Mouse (Mus musculus) frontal cortex, adult (tissue): Measurements from ENCODE around the gene Dip2b.
A peak's percentile ranks its signal among the peaks of the same experiment; 100 is the strongest.

Experiments used
- ATAC-seq: cut with Nextera tagmentation; 2 replicates; pipeline ENCODE4 v1.9.2; 2017; ENCODE audit warnings: mild to moderate bottlenecking, moderate library complexity, mixed read lengths; ENCODE audit not compliant: low TSS enrichment

The Dip2b gene

DNA sequence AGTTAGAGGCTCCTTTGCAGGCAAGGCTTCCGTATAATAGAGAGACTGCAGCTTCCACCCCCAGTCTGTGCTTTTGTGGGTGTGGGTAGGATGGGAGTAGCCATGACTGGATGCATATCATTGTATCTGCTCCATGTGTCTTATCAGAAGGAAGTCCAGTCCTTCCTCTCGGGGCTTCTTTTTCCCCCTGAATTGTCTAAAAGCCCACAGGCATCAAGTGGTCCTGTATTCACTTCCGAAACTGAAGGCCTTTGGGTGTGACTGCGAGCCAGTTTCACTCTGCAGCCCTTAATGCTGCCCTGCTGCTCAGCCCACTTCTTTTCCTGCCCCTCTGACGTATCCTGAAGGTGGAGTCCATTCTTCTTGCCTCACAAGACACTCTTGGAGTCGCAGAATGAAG is 86.8 kb downstream of the Dip2b start:
- ATAC-seq = no peak

DNA sequence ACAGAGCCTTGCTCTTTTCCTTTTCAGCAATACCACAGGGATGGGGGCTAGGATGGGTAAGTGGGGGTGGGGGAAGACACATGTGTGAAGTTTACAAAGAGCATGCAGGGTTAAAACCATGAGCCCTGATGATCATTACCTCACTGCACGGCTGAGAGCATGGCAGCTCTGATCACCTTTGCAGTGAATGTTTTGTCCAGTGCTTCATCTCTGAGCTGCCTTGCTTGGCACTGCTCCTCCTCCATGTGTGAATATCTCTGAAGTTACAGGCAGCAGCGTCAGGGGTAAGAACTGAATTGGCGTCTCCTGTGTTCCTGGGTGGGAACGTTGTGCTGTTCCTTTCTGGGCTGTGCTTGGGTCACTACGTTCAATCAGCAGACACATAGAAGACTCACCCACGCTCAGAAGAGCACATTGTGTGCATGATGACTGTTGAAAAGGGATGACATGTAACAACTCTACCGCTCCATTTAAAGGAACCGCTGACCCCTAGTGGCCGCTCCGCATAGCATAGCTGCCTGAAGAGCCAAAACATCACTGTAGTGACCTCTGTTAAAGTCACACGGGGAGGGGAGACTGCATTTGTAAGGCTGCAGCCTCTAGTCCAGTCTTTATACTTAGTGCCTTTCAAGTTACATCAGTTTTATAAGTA is 88.1 kb downstream of the Dip2b start:
- ATAC-seq = peak; percentile 88

DNA sequence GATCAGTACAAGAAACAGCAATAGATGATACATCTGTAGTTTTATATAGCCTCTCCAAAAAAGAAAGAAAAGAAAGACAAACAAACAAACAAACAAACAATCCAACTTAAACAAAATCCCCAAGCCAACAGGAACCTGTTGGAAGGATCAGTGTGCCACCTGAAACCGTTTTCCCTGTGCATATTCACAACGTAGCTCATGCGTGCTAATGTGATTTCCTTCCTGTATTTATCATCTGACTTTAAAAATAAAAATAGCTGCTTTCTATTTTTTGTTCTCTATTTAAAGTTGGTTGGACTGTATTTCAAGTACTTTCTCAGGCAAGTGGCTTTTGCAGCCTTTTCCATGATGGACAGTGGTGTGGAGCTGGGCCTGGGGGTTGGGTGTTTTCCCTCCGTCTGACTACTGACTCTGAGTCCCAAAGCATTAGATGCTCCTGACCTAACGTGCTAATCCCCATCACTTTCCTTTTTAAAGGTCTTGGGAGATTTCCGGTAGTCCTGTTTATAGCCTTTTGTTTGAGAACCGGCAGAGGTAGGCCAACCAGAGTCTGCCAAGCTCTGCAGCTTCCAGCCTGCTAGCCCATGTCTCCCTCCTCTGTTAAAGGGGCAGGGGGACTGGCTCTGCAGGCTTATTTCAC is 90.8 kb downstream of the Dip2b start:
- no peak for ATAC-seq

DNA sequence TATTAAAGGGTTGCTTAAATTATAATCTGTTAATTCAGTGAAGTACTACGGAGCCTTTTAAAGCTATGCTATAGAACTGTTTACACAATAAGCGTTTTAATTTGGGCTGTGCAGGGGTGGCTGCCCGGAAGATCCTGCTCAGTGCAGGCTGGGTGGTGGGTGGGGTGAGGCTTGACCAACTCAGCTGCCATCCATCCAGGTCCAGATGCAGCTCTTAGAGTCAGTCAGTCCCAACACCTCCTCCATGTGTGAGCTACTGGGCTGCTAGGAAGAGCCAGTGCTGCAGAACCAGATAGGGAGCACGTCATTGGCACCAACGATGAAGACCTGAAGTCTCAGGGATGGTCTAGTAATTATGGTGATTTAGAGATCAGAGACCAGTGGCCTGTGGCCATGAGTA is 101.2 kb downstream of the Dip2b start:
- ATAC-seq = peak; percentile 73; the same call in 1 of the 2 replicates

DNA sequence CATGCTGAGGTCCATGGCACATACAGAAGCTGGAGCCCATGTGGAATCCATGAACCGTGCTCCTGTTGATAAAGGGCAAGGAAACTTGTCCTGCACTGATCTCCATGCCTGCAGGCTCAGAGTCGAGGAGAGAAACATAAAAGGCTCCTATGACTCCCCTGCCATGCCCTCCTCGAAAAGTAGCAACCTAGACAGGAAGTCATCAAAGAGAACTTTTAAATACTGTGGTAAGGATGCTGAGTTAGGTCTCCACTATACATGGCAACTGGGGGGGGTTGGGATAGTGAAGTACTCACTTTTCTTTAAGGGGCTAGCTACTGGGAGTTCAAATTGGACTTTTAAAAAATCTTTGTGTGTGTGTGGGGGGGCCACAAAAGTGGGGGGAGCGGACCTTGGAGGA is 102.0 kb downstream of the Dip2b start:
- ATAC-seq = no peak

DNA sequence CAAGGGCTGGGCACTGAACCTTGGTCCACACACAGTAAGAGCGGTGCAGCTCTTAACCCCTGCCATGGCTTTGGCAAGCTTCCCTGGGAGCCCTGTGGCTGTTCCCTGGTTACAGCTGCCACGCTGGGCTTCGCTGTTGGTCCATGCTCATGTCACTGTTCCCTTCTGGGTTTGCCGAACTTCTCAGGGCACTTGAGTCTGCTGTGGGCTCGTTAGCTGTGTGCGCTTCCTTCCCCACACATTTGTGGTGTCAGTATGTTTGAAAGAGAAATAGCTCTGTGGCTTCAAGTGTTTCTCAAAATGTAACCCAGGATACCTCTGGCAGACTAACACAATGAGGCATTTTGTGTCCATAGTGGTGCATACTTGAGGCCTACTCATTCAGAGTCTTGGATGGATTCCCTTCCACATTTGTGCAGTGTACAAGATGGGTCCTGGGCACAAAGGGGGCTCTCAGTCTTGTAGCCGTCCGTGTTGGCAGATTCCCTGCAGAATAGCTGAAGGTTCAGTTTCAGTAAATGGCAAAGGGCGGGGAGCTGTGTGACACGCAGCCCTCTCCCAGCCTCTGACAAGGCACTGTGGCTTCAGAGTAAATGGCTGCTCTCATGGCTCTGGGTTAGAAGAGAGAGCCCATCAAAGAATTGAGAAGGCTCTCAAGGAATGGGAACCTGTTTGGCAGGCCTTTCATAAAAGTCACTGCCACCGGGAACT is 104.8 kb downstream of the Dip2b start:
- no peak for ATAC-seq

DNA sequence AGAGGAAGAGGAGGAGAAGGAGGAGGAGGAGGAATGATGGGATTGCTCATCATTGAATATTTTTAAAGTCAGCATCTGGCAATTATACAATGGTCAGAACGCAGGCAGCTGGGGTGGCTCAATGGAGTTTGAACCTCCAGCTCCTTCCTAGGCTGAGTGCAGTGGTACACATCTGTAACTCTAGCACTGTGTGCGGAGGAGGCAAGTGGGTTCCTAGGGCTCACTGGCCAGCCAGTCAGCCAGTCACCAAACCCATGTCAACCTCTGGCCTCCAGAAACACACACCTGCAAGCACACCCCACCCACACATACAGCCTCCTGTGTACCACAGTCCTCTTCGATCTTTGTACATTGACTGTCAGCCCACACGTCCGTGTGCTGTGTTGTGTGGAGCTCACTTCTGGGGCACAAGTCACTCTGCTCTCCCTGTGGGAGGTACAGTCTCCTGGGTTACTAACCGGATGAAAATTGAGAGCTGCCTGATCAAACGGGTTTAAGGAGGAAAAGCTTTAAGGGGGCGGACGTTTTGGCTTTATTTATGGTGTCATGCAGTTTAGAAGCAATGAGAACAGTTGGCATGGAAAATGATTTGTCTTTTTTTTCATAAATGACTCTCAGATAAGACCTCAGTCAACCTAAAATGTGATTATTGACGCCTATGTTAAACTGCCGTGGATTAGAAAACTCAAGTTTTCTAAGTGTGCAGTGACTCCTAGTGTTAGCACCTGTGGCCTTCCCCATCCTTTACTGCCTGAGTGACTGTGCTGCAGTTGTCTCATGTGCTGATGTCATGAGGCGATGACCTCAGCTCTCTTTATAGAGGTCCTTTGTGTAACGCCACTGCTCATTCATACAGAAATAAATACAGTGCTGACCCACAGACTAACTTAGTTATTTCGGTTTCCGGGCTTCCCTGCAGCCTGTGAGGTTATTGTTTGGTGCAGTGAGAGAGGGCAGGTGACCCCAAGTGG is 106.7 kb downstream of the Dip2b start:
- peak; percentile 44; the same call in 1 of the 2 replicates for ATAC-seq

DNA sequence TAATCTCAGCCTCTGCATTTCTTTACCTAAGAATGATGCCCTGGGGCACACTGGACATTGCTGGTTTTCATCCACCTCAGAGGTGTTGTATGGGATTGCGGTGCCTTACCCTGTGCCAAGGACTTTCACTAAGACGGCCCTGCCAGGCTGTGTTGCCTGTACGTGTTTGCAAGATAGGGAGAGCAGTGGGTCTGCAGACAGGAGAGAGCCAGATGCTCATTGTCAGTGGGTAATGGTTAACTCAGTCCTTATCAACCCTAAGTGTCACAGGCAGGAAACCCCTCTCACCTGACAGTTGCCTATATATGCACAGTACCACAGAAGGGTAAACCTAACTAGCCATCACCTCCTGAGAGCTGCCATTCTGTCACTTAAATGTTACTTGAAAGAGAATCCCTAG is 107.5 kb downstream of the Dip2b start:
- no peak for ATAC-seq

DNA sequence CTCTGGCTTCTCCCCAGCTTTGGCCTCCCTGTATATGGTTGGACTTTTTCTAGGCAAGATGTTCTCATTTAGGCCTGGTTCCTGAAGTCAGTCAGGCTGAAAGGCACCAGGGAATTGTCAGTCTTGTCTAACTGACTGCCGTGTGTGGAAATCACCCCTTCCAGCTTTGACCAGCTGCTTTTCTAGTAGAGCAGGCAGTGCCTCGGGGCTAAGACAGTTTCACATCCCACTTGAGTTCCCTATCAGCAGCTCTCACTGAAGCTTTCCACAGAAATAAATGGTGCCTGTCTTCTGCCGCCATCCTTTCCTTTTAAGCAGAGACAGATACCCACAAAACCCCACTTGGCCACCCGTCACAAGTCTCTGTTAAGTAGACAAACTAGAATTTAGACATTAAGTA is 112.1 kb downstream of the Dip2b start:
- no peak for ATAC-seq

DNA sequence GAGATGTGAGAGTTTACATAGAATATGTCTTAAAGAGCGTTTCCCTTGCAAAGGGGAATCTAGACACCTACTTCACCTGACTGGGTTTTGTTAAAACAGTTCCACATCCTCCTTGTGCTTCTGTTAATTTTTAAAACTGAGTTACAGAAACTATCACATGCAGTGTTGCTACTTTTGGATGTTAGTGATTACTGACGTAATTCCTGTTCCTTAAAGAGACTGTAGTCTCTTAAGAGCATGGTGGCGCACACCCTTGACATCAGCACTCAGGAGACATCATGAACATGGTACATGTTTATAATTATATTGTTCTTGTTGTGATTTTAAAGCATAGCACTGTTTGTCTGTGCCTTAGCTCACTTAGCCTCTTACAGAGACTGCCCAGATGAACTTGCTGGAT is 113.9 kb downstream of the Dip2b start:
- ATAC-seq = no peak

DNA sequence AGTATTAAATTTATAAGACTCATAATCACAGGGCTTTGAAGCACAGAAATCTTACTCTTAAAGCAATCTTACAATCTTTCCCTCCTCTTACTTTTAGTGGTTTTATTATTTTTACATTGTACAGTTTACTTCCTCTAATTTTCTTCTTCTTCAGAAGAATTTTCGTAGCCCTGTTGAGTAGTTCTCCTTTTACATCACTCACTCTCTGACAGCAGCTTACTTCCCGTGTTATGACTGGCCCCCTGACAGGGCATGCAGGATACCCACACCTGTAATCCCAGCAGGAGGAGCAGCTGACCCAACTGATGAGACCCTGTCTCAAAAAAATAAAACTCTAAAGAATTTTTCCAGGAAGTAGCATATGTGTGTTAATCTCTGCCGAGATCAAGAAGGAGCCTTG is 114.6 kb downstream of the Dip2b start:
- ATAC-seq = no peak

DNA sequence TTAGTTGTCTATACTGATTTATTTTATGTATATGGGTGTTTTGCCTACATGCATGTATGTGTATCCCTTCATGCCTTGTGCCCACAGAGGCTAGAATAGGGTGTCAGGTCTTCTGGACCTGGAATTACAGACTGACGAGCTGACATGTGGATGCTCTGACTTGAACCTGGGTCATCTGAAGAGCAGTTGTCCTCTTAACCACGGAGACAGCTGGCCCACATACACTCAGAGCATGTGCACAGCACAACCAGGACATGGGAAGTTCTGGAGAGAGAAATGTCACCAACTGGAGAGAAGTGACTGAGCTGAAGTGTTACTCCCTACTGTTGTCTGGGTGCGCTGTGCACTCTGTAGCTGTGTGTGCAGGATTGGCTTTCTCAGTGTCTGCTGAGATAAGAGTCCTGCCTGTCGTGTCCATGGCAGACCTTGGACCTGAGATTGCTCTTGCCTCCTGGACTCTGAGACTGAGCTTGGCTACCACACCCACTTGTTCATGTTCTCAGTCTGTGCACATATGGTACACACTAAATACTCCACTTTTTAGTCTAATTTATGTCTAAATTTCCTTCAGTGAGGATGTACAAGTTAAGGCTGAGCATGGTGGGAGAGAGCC is 117.7 kb downstream of the Dip2b start:
- no peak for ATAC-seq

DNA sequence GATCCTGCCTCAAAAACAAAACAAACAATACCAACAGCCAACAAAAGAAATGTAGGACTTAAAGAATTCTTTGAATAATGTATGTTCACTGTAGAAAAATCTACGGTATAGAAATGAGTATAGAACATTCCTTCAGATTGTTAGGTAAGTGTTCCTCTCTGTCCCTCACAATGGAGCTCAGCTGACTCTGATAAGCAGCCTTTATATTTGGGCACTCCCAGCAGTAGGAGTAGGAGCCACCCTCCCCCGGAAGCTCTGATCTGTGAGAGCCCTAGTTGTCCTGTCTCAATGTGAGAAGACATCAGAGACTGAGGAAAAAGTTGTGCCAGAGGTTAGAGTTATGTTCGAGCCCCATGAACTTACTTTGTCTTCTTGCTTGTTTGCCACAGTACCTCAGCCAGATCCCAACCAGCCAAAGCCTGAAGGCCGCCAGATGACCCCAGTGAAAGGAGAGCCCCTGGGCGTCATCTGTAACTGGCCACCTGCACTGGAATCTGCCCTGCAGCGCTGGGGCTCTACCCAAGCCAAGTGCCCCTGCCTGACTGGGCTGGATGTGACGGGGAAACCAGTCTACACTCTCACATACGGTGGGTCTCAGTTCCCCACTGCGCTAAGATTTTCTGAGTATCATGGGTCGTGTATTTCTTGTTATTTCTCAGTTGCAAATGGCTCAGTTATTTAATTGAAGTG is 118.5 kb downstream of the Dip2b start:
- no peak for ATAC-seq

DNA sequence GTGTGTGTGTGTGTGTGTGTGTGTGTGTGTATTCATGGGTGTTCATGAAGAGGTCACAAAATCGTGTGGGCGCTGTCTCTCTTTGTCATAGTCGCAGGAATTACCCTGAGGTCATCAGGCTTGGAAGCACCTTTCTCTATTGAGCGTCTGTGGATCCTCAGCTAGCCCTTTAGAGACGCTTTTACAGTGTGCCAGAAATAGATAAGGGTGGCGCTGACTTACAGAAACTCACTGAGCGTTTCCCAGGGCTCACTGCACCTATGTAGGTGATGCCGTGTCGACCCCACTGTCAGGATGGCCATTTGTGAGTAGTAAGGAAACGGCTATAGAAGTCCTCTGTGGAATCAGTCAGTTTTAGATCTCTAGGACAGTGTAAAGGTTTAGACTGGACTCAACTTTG is 120.5 kb downstream of the Dip2b start:
- no peak for ATAC-seq

DNA sequence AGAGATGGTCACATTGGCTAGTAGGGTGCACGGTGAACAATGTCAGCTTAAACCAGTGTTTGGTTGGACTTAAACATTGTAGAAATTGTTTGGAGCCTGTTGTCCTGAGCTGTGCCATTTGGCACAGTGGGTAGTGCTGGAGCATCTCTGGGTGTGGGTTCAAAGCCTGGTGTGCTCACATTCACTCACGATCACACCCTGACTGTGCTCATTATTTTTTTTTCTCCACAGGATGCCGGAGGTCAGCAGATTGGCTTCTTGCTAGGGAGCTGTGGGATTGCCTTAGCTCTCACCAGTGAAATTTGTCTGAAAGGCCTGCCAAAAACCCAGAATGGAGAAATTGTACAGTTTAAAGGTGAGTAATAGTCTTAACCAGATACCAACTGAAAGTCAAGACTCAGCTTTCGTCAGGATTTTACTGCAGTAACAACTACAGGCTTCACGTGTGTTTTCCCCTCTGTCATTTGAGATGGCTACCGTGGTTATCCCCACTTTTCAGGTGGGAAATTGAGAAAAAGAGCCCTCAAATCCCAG is 123.3 kb downstream of the Dip2b start:
- ATAC-seq = no peak

DNA sequence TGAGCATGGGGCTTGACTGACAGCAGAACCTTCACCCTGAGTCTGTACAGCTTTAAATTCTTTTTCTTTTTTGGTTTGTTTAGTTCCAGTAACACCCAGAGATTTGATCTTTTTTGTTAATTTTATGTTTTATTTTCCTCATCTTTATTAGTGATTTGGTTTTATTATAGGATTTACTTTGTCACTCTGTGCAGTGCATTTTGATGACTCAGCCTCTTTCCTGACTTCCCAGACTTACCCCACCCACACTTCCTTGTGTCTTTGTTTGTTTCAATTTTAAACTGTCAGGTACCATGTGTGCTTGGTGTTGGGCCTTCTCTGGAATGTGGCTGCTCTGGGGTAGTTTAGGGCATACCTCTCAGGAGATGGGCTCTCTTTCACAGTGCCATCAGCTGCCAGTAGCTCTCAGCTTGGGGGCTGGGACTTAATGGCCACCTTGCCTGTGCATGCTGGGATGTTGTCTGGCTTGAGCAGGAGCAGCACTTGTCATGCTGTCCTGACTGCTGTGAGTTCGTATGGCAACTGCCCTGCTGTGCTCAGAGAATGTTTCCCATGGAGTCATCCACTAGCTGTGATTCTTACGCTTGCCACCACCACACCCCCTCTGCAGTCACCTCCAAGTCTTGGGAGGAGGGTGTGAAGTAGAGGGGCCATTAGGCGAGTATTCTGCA is 125.1 kb downstream of the Dip2b start:
- ATAC-seq = no peak

DNA sequence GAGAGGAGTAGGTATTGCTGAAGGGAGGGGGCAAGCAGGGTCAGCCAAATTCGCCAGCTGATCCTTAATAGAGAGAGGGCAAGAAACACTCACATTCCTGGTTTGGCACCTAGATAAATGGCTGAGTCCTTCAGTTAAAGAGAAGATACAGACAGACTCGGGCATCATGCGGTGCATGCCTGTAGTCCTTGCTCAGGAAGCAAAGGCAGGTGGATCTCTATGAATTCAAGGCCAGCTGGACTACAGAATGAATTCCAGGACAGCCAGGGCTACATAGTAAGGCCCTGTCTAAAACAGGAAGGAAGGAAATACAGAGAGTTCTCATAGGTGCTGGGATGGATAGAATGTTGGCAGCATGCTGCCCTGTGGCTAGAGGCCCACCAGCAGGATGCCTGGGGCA is 128.0 kb downstream of the Dip2b start:
- ATAC-seq = no peak

DNA sequence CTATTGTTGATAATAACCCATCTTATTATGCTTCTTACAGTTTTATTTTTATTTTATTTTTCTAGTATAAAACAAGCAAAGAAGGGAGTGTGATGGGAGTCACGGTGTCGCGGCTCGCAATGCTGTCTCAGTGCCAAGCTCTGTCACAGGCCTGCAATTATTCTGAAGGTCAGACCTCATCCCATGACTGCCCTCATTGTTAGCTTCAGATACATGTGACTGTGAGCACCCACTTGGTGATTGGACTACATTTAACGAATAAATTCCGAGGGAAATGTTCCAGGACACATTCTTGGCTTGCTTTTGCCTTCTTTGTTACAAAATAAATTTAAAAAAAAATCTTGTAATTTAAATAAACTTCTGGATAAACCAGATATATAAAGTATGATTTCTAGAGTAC is 129.3 kb downstream of the Dip2b start:
- 0 out of 2 replicates have a peak, but pooled peaks have one; percentile 32 for ATAC-seq

DNA sequence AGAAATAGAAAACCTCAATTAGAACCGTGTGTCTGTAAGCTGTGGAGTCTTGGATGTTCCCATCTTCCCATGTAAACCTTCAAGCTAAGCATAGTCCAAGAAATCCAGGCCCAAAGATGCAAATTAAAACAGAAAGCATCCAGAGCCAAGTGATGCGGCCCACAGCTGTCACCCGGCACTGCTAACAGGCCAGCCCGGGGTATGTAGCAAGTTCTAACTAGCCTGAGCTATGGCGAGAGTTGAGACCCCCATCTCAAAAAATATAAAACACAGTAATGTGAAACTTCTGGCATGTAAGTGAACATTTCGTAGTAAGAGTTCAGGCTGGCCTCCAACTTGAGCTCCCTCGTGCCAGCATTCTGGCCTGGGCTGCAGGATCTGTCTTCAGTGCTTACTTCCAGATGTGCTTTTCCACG is 129.7 kb downstream of the Dip2b start:
- ATAC-seq = peak; percentile 62; the same call in 1 of the 2 replicates

DNA sequence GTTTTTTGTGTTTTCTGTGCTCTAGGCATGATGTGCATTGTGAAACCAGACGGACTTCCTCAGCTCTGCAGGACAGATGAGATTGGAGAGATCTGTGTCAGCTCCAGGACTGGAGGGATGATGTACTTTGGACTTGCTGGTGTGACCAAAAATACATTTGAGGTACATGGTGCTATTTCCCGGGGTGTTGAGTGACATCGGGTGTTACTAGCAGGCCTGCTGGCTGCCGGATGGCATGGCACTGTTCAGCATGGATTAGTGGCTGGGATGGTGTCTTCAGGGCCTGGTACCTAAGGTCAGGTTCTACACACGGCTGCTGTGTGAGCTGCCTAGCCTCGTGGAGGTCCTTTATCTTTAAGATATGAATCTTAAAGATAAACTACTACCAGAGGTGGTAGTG is 136.7 kb downstream of the Dip2b start:
- no peak for ATAC-seq
